ENCODE assay signal across 10 mouse cellular contexts in the genomic region with DNA sequence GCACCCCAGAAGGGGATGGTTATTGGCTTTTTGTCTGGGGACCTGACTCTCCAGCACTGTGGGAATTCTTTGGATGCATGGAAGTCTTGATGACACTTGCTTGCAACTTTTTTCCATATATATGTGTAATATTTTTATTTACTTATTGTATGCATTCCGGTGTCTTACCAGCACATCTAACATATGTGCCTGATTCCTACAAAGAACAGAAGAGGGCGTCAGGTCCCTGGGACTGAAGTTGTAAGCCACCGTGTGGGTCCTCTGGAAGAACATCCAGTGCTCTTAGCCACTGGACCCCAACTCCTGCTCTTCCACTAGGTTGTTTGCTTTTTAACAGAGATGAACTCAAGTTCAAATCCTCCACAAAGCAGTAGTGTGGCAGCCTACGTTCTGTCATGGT.
DNase-seq lines count a peak whose midpoint lies in the region; ATAC-seq and TF ChIP-seq lines count a peak whose summit lies in the region.
"Had no signal": no experiment of that assay in that cellular context is flagged by ENCODE, and none has a peak within 500 bp of the region (broad histone marks: within the 10 kb centered on the region; RNA-seq: fewer than 3 reads in every experiment).

No protein-coding gene starts in this region.

- H3K27ac ChIP-seq in gastrocnemius, adult 2 months = peak overlapping the region; percentile 86
- peak overlapping the region; percentile 86; the same call in 1 of the 2 replicates for H3K27ac ChIP-seq in layer of hippocampus, adult 2 months
- H3K27ac ChIP-seq in liver, embryonic 14.5 days = peak overlapping the region; percentile 97
- H3K27ac ChIP-seq: stomach, embryonic 15.5 days had no signal

- H3K27me3 ChIP-seq in liver, embryonic 14.5 days (ENCODE audit: control insufficient read depth, insufficient read depth, low read length) = no peaks in the 10 kb centered on the region
- H3K27me3 ChIP-seq: limb, embryonic 13.5 days; stomach, embryonic 15.5 days had no signal

- H3K9ac ChIP-seq in liver, embryonic 14.5 days (replicated peaks) = peak overlapping the region; percentile 86
- H3K9ac ChIP-seq: limb, embryonic 13.5 days; stomach, embryonic 15.5 days had no signal

- H3K36me3 ChIP-seq in liver, embryonic 14.5 days (replicated peaks; ENCODE audit: control insufficient read depth, insufficient read depth, low read depth) = no peaks in the 10 kb centered on the region
- H3K36me3 ChIP-seq: limb, embryonic 13.5 days; stomach, embryonic 15.5 days had no signal

- intact Hi-C loops in gastrocnemius, adult 2 months (cut with DNase I) = no loop called here

- no peak for TF ChIP-seq EP300 in liver, embryonic 14.5 days (IDR thresholded peaks at IDR 0.05; ENCODE audit: low read depth)

- H3K4me2 ChIP-seq in liver, embryonic 14.5 days (ENCODE audit: low read depth) = peak overlapping the region; percentile 94
- H3K4me2 ChIP-seq: limb, embryonic 13.5 days; stomach, embryonic 15.5 days had no signal

- peaks cover 74 to 75% of the 10 kb centered on the region in 2 experiments for H3K4me1 ChIP-seq in liver, embryonic 14.5 days (replicated peaks; ENCODE audit: control insufficient read depth in 2 of 2, insufficient read depth in 2 of 2, low read length in 1 of 2)

- no peak for ATAC-seq in liver, embryonic 14.5 days (ENCODE audit: insufficient read depth)

- H3K9me3 ChIP-seq in liver, embryonic 14.5 days (ENCODE audit: control insufficient read depth, low read length) = no peaks in the 10 kb centered on the region
- H3K9me3 ChIP-seq: limb, embryonic 13.5 days; stomach, embryonic 15.5 days had no signal

- no peak overlapping the region for H3K4me3 ChIP-seq in gastrocnemius, adult 2 months
- H3K4me3 ChIP-seq in layer of hippocampus, adult 2 months = no peak overlapping the region
- peak overlapping the region in 1 of 2 experiments; percentile 62; a peak in 2 of 4 replicates for H3K4me3 ChIP-seq in liver, embryonic 14.5 days (ENCODE audit: insufficient read depth in 1 of 2, low read depth in 2 of 2, low read length in 2 of 2)
- H3K4me3 ChIP-seq: limb, embryonic 13.5 days; stomach, embryonic 15.5 days had no signal

- 16% methylated on average over 4 of the region's 4 CpGs for WGBS in liver, embryonic 14.5 days (ENCODE audit: insufficient replicate concordance)

- peak; percentile 4; the same call in 1 of the 2 replicates for TF ChIP-seq CTCF in gastrocnemius, adult 2 months (IDR thresholded peaks at IDR 0.05)
- peak; percentile 53 for TF ChIP-seq CTCF in layer of hippocampus, adult 2 months (conservative IDR thresholded peaks at IDR 0.05)
- peak; percentile 71 for TF ChIP-seq CTCF in liver, embryonic 14.5 days (IDR thresholded peaks at IDR 0.05; ENCODE audit: low read depth)

- DNase-seq in gastrocnemius, adult 2 months = no peak
- no peak for DNase-seq in gastrocnemius, postnatal 25 days
- DNase-seq in layer of hippocampus, adult 2 months (ENCODE audit: low spot score in 2 of 2) = no peak
- no peak for DNase-seq in layer of hippocampus, adult 8-10 months (ENCODE audit: low spot score in 2 of 2)
- peak; percentile 35 for DNase-seq in brain, adult 2 months (ENCODE audit: low read depth, low spot score)
- DNase-seq in liver, embryonic 14.5 days (ENCODE audit: low read depth in 3 of 3, low spot score in 3 of 3) = peak in 2 of 3 experiments; percentile 55 to 64
- no peak for DNase-seq in cerebellum, postnatal 25 days
- no peak for DNase-seq in frontal cortex, adult 2 months (ENCODE audit: extremely low spot score in 1 of 2, low spot score in 1 of 2)

Comparison
In these comparisons a context has a peak if more than half of its experiments do, and no peak if none do; other contexts are left out.
1. DNase-seq: peak in brain, adult 2 months (single experiment) and liver, embryonic 14.5 days (2 of 3); none in gastrocnemius, adult 2 months (single experiment), gastrocnemius, postnatal 25 days (single experiment), layer of hippocampus, adult 2 months (0 of 2), layer of hippocampus, adult 8-10 months (0 of 2), cerebellum, postnatal 25 days (0 of 2) and frontal cortex, adult 2 months (0 of 2).
2. CTCF ChIP-seq: peak in every context shown above with its lines; median percentile 71 in liver, embryonic 14.5 days; 53 in layer of hippocampus, adult 2 months; 4 in gastrocnemius, adult 2 months.
3. Peak in every context shown above with its lines, with median percentiles within 50 percentile points of each other: H3K27ac ChIP-seq.